Mouse (Mus musculus): ENCODE measurements around the gene Arfrp1.

- TF ChIP-seq CTCF (IDR thresholded peaks at IDR 0.05; ENCODE audit: borderline replicate concordance, control insufficient read depth, extremely low read depth, insufficient read depth, low read length, poor library complexity) (no peak), POLR2A (IDR thresholded peaks at IDR 0.05; ENCODE audit: control insufficient read depth, extremely low read depth, insufficient read depth, low read length, poor library complexity) (no peak)
Measured at GRCm38 (mm10) chr2:181413141-181413540, 47.9 kb upstream of the Arfrp1 start.
